Mouse (Mus musculus): ENCODE results near the gene Slc38a1. TPM values are rescaled to one million over a fixed set of nuclear protein-coding genes. Genes with fewer than 3 reads are reported as not detected.

The Slc38a1 gene
- total and polyA plus RNA-seq, 3 experiments = 22.5 to 79.0 (median 39.4) TPM

DNA sequence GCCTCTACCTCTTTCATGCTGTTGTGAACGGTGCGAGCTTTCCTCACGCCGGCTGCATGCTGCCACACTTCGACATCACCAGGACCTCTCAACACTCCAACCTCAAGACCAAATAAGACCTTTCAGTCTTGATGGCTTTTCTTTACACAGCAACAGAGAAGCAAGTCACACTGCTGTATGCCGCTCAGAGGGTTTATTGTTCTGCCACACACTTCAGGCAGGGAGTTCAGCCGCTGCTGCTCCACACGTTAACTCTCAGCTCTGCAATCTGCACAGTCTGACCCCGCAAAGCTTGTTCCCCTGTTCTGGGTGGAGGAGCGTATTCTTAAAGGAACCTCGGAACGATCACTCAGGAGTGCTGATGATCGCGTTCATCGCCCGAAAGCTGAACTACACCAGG lies 40.7 kb downstream of the Slc38a1 start:
- TF ChIP-seq ZKSCAN1 (IDR thresholded peaks at IDR 0.05; ENCODE audit: borderline replicate concordance, low read depth, low read length) (no peak), ZNF384 (IDR thresholded peaks at IDR 0.05; ENCODE audit: low read depth, low read length) (no peak), MAFK (IDR thresholded peaks at IDR 0.05; ENCODE audit: insufficient replicate concordance, low read length) (no peak), EP300 (IDR thresholded peaks at IDR 0.05; ENCODE audit: low read length) (no peak), CHD1 (IDR thresholded peaks at IDR 0.05; ENCODE audit: low read depth, low read length) (no peak), CTCF (conservative IDR thresholded peaks at IDR 0.05 in 1 of 2, IDR thresholded peaks at IDR 0.05 in 1 of 2; ENCODE audit: low read depth in 2 of 2, low read length in 2 of 2) (no peak), SMC3 (IDR thresholded peaks at IDR 0.05; ENCODE audit: low read depth, low read length) (no peak), CHD2 (IDR thresholded peaks at IDR 0.05; ENCODE audit: low read length) (no peak), USF1 (IDR thresholded peaks at IDR 0.05; ENCODE audit: low read depth, low read length) (no peak), KAT2A (IDR thresholded peaks at IDR 0.05; ENCODE audit: insufficient replicate concordance, low read length) (no peak), TCF12 (IDR thresholded peaks at IDR 0.05; ENCODE audit: low read depth, low read length) (no peak), GABPA (IDR thresholded peaks at IDR 0.05; ENCODE audit: insufficient replicate concordance, low read depth, low read length) (no peak), MAZ (IDR thresholded peaks at IDR 0.05; ENCODE audit: low read depth, low read length) (no peak), POLR2A (IDR thresholded peaks at IDR 0.05; ENCODE audit: low read depth, low read length) (no peak), ZMIZ1 (IDR thresholded peaks at IDR 0.05; ENCODE audit: low read depth, low read length) (no peak), MXI1 (IDR thresholded peaks at IDR 0.05; ENCODE audit: low read depth, low read length) (no peak), TBP (conservative IDR thresholded peaks at IDR 0.05; ENCODE audit: low read depth, low read length) (no peak), ETS1 (conservative IDR thresholded peaks at IDR 0.05; ENCODE audit: low read depth, low read length) (no peak), ZC3H11A (IDR thresholded peaks at IDR 0.05; ENCODE audit: low read depth, low read length) (no peak), USF2 (conservative IDR thresholded peaks at IDR 0.05; ENCODE audit: low read depth, low read length) (no peak)
- dilution Hi-C loops (cut with MboI; ENCODE audit: extremely low pct_ligation_motif_present, extremely low pct_unique_long_range_greater_than_20kb, low sequenced_read_pairs) = no loop called here
- no peak overlapping the region for H3K4me3 ChIP-seq (replicated peaks in 1 of 3; ENCODE audit: low read depth in 2 of 3, low read length in 2 of 3, poor library complexity in 1 of 3)
- peaks cover 3% of the 10 kb centered on the region for H3K9me3 ChIP-seq (replicated peaks; ENCODE audit: low read length)
- peaks cover 58 to 93% of the 10 kb centered on the region in 2 experiments for H3K36me3 ChIP-seq (replicated peaks in 1 of 2; ENCODE audit: control insufficient read depth in 1 of 2, insufficient read depth in 1 of 2, low read length in 1 of 2)
- no peak overlapping the region for H3K27ac ChIP-seq (ENCODE audit: insufficient read depth, low read depth)
- H3K79me2 ChIP-seq (replicated peaks; ENCODE audit: control insufficient read depth, extremely low read depth, insufficient read depth, poor library complexity, severe bottlenecking) = peaks cover 7% of the 10 kb centered on the region
- no peak overlapping the region for H3K4me2 ChIP-seq (ENCODE audit: insufficient read depth, low read depth, poor library complexity, severe bottlenecking)
- in situ Hi-C loops (cut with MboI; ENCODE audit: low pct_ligation_motif_present, low pct_unique_long_range_greater_than_20kb, low sequenced_read_pairs) = no loop called here
- H3K27me3 ChIP-seq (replicated peaks) = no peaks in the 10 kb centered on the region
- H3K9ac ChIP-seq (ENCODE audit: insufficient read depth, low read depth) = no peak overlapping the region
- peaks cover 0 to 10% of the 10 kb centered on the region in 2 experiments; a peak in 2 of 4 replicates for H3K4me1 ChIP-seq (ENCODE audit: control insufficient read depth in 1 of 2, insufficient read depth in 2 of 2)
- DNase-seq (ENCODE audit: extremely low read depth) = no peak

DNA sequence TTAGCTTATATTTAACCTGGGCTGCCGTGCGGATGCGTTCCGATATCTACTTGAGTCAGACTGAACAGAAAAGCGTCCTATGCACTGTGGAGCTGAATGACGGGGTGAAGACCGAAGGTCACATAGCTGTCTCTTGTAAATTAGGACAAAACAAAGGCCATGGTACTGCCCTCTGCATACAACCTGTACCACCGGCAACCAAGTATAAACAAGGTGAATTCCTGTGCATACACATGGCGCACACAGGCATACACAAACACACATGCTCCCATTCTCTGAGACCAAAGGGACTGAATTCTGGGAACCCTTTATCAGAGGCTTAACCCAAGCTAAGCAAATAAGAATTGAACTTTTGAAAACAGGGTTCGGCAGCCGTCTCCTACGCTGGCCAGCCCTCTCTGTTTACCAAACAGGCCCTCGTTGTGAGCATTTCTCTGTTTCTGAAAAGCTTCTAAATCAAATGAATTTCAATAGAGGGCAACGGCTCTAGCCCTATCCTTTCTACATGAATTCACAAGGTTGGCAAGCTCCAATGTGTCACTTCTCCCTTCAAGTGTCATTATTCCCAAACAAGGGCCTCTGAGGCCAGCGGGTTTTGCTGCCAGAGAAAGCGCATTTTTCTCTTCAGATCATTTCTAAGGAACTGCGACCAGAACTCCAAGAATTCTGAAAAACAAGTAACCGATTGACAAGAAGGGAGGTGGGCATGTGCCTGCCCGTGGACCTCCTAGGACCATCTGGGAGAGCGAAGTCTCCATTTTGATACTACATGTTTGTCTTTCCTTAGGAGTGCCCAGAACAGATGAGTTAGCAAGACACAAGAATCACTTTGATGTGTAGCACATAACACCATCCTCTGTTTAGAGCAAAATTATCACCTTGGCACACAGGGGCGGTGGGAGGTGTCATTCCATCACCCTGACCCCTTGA lies 42.6 kb downstream of the Slc38a1 start:
- peaks cover 3% of the 10 kb centered on the region for H3K9me3 ChIP-seq (replicated peaks; ENCODE audit: low read length)
- peaks cover 9% of the 10 kb centered on the region for H3K79me2 ChIP-seq (replicated peaks; ENCODE audit: control insufficient read depth, extremely low read depth, insufficient read depth, poor library complexity, severe bottlenecking)
- no peak overlapping the region for H3K4me2 ChIP-seq (ENCODE audit: insufficient read depth, low read depth, poor library complexity, severe bottlenecking)
- DNase-seq (ENCODE audit: extremely low read depth) = no peak
- peaks cover 49 to 92% of the 10 kb centered on the region in 2 experiments for H3K36me3 ChIP-seq (replicated peaks in 1 of 2; ENCODE audit: control insufficient read depth in 1 of 2, insufficient read depth in 1 of 2, low read length in 1 of 2)
- H3K4me3 ChIP-seq (replicated peaks in 1 of 3; ENCODE audit: low read depth in 2 of 3, low read length in 2 of 3, poor library complexity in 1 of 3) = no peak overlapping the region
- no peak overlapping the region for H3K27ac ChIP-seq (ENCODE audit: insufficient read depth, low read depth)
- H3K27me3 ChIP-seq (replicated peaks) = no peaks in the 10 kb centered on the region
- dilution Hi-C loops (cut with MboI; ENCODE audit: extremely low pct_ligation_motif_present, extremely low pct_unique_long_range_greater_than_20kb, low sequenced_read_pairs) (no loop called here), in situ Hi-C loops (cut with MboI; ENCODE audit: low pct_ligation_motif_present, low pct_unique_long_range_greater_than_20kb, low sequenced_read_pairs) (no loop called here)
- TF ChIP-seq HCFC1 (IDR thresholded peaks at IDR 0.05; ENCODE audit: low read depth, low read length) = no peak
- peaks cover 4 to 17% of the 10 kb centered on the region in 2 experiments; a peak in 2 of 4 replicates for H3K4me1 ChIP-seq (ENCODE audit: control insufficient read depth in 1 of 2, insufficient read depth in 2 of 2)
- no peak overlapping the region for H3K9ac ChIP-seq (ENCODE audit: insufficient read depth, low read depth)

Measured in CH12.LX (cell line).